Mouse (Mus musculus) embryonic facial prominence, embryonic 15.5 days (tissue): Measurements from ENCODE around the gene Cpt1a. TPM values are rescaled to one million over a fixed set of nuclear protein-coding genes. Genes with fewer than 3 reads are reported as not detected.

ENCODE experiments used
- ATAC-seq: fragments of 200-750 bp; cut with Nextera tagmentation; 2 replicates; pipeline ENCODE4 v1.8.0; 2017; ENCODE audit warnings: low read depth, moderate TSS enrichment; ENCODE audit not compliant: insufficient number of reproducible peaks, low FRiP score, low TSS enrichment
- H3K27ac ChIP-seq: fragments of 300-500 bp; sonication (generic); replicated peaks from 2 replicates; pipeline ENCODE4 v1.5.1; 2015; ENCODE audit warnings: mild to moderate bottlenecking, inconsistent platforms
- H3K27me3 ChIP-seq: fragments of 300-500 bp; sonication (generic); 2 replicates; pipeline ENCODE4 v1.6.1; 2015; ENCODE audit warnings: inconsistent platforms
- H3K36me3 ChIP-seq: fragments of 300-500 bp; sonication (generic); 2 replicates; pipeline ENCODE4 v1.6.1; 2015; ENCODE audit warnings: mild to moderate bottlenecking, inconsistent platforms
- H3K4me1 ChIP-seq: fragments of 300-500 bp; sonication (generic); 2 replicates; pipeline ENCODE4 v1.6.1; 2015; ENCODE audit warnings: inconsistent platforms
- H3K4me2 ChIP-seq: fragments of 300-500 bp; sonication (generic); replicated peaks from 2 replicates; pipeline ENCODE4 v1.6.1; 2015; ENCODE audit warnings: mild to moderate bottlenecking, inconsistent platforms
- H3K4me3 ChIP-seq: fragments of 300-500 bp; sonication (generic); replicated peaks from 2 replicates; pipeline ENCODE4 v1.5.1; 2015; ENCODE audit warnings: mild to moderate bottlenecking, inconsistent platforms
- H3K9ac ChIP-seq: fragments of 300-500 bp; sonication (generic); 2 replicates; pipeline ENCODE4 v1.6.1; 2015; ENCODE audit warnings: inconsistent platforms
- H3K9me3 ChIP-seq: fragments of 300-500 bp; sonication (generic); replicated peaks from 2 replicates; pipeline ENCODE4 v1.6.1; 2016; ENCODE audit warnings: inconsistent platforms
- WGBS: fragments of 180-500 bp; shearing (Covaris S2); methylation state at CpG from one replicate; pipeline ENCODE4 v1.1.7; 2015; 5-methylcytosine and 5-hydroxymethylcytosine counted together
- microRNA-seq: library from miRNA; unstranded; fragments of <30 nt; microRNA quantifications from one replicate; pipeline ENCODE4, GENCODE M21; 2016; ENCODE audit warnings: borderline number of aligned reads
- polyA plus RNA-seq: library from polyadenylated mRNA; unstranded; fragments of >200 nt; fragmentation: Nextera tagmentation; extraction: Ambion mirVana; gene quantifications from 2 replicates; pipeline ENCODE4 v1.2.1, GENCODE M21; 2015

The Cpt1a gene
- polyA plus RNA-seq, 1 experiment from 2014 or later, result 18.2 TPM

DNA sequence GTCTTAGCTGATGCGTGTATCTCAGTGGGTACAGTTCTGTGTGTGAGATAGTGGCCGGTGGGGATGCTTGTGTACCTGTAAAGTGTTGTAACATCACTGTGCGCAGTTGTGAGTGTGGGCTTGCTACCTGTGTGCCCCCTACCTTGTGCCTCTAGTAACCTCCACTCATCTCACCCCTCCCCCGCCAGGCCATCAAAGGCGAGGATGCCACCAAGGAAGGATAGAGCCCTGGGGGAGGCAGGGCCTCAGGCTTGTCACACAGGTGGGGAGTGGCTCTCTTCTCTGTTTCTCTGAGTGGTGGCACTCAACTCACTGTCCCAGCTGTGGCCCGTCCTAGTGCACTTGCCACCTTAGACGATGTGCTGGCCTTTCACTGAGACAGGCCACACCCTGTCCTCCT is 108.9 kb downstream of the Cpt1a start:
- Histone ChIP-seq H3K27me3 (no peaks in the 10 kb centered on the region), H3K9me3 (no peaks in the 10 kb centered on the region), H3K4me3 (no peak overlapping the region), H3K36me3 (no peaks in the 10 kb centered on the region), H3K27ac (no peak overlapping the region), H3K4me2 (no peak overlapping the region), H3K9ac (no peak overlapping the region), H3K4me1 (no peaks in the 10 kb centered on the region)
- no peak for ATAC-seq
- 65% methylated on average over 7 of the region's 7 CpGs for WGBS

DNA sequence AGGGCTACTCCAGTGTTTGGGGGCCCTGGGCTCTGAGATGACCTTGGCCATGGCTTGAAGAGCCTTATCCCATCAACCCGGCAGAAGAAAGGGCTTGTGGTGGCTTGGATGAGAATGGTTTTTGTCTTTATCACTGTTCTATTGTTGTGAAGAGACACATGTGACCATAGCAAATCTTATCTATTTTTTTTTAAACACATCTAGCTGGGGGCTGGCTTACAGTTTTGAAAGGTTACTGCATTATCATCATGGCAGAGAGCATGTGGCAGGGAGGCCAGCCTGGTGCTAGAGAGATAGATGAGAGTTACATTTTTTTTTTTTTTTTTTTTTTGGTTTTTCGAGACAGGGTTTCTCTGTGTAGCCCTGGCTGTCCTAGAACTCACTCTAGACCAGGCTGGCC is 109.8 kb downstream of the Cpt1a start:
- Histone ChIP-seq H3K9ac (no peak overlapping the region), H3K4me2 (no peak overlapping the region), H3K27ac (no peak overlapping the region), H3K4me3 (no peak overlapping the region), H3K4me1 (no peaks in the 10 kb centered on the region), H3K27me3 (no peaks in the 10 kb centered on the region), H3K36me3 (no peaks in the 10 kb centered on the region), H3K9me3 (no peaks in the 10 kb centered on the region)
- ATAC-seq, result no peak
- 83% methylated on average over 2 of the region's 2 CpGs for WGBS

- H3K9me3 ChIP-seq, result no peaks in the 10 kb centered on the region
- WGBS, result 27% methylated on average over 4 of the region's 4 CpGs
- H3K36me3 ChIP-seq, result no peaks in the 10 kb centered on the region
- no peak overlapping the region for H3K4me2 ChIP-seq
- no peak overlapping the region for H3K4me3 ChIP-seq
- no peaks in the 10 kb centered on the region for H3K4me1 ChIP-seq
- H3K9ac ChIP-seq, result no peak overlapping the region
- H3K27me3 ChIP-seq, result no peaks in the 10 kb centered on the region
- ATAC-seq, result no peak
- no peak overlapping the region for H3K27ac ChIP-seq
Measured at GRCm38 (mm10) chr19:3434124-3434523, 112.0 kb downstream of the Cpt1a start.

GRCm38 (mm10) chr19:3434641-3435040 is 112.5 kb downstream of the Cpt1a start:
- H3K9ac ChIP-seq, result no peak overlapping the region
- ATAC-seq, result no peak
- 54% methylated on average over 4 of the region's 4 CpGs for WGBS
- H3K36me3 ChIP-seq, result no peaks in the 10 kb centered on the region
- H3K4me1 ChIP-seq, result no peaks in the 10 kb centered on the region
- H3K4me2 ChIP-seq, result no peak overlapping the region
- no peaks in the 10 kb centered on the region for H3K9me3 ChIP-seq
- no peak overlapping the region for H3K27ac ChIP-seq
- no peaks in the 10 kb centered on the region for H3K27me3 ChIP-seq
- no peak overlapping the region for H3K4me3 ChIP-seq

Small RNA genes lying within 50 kb of the gene (microRNA-seq; reads per million reads assigned to microRNA genes)
- gene Mir6984, result 0.52 reads per million

Other genes with a start within 250 kb of the Cpt1a start
- gene Mrpl21, start 39.4 kb upstream of the Cpt1a start, polyA plus RNA-seq, result 111 and 116 TPM in 2 replicates
- 10.2 and 11.0 TPM in 2 replicates for gene Ighmbp2, start 39.3 kb upstream of the Cpt1a start, polyA plus RNA-seq
- 0.47 and 0.65 TPM in 2 replicates for gene Tesmin, start 66.5 kb downstream of the Cpt1a start, polyA plus RNA-seq
- 1.8 and 3.8 TPM in 2 replicates for gene Gal, start 92.2 kb downstream of the Cpt1a start, polyA plus RNA-seq